Mouse (Mus musculus) cerebellum, adult 9-11 months (tissue): ENCODE measurements around the gene Vmn2r89.
"Not testable (repeated sequence)": the region's sequence is repeated elsewhere in the genome, so short reads cannot be mapped to it uniquely, and the experiment has no call there.

Source experiments
- DNase-seq: peaks from one replicate; pipeline ENCODE4 v3.0.0; 2022

Gene Vmn2r89

GRCm38 (mm10) chr14:51451557-51451956 is at the start of gene Vmn2r89:
Gene Vmn2r89, plus strand, starts transcription at chr14:51451857.
- not testable (repeated sequence) for DNase-seq

GRCm38 (mm10) chr14:51410520-51410919 is 41.1 kb upstream of the Vmn2r89 start, which contains the start of gene Vmn2r88:
Gene Vmn2r88, plus strand, starts transcription at chr14:51410820.
- DNase-seq, result no peak

- DNase-seq, result no peak
Measured at GRCm38 (mm10) chr14:51423885-51424284, 27.8 kb upstream of the Vmn2r89 start.

GRCm38 (mm10) chr14:51430138-51430537 is 21.5 kb upstream of the Vmn2r89 start:
- not testable (repeated sequence) for DNase-seq

GRCm38 (mm10) chr14:51434546-51434945 is 17.1 kb upstream of the Vmn2r89 start:
- DNase-seq, result no peak

GRCm38 (mm10) chr14:51435020-51435419 is 16.6 kb upstream of the Vmn2r89 start:
- no peak for DNase-seq

- DNase-seq, result no peak
Measured at GRCm38 (mm10) chr14:51438955-51439354, 12.7 kb upstream of the Vmn2r89 start.

GRCm38 (mm10) chr14:51480278-51480677 is 28.6 kb downstream of the Vmn2r89 start:
- DNase-seq, result not testable (repeated sequence)

- not testable (repeated sequence) for DNase-seq
Measured at GRCm38 (mm10) chr14:51481332-51482015, 29.8 kb downstream of the Vmn2r89 start.

- DNase-seq, result no peak
Measured at GRCm38 (mm10) chr14:51482051-51482715, 30.5 kb downstream of the Vmn2r89 start.

- not testable (repeated sequence) for DNase-seq
Measured at GRCm38 (mm10) chr14:51482971-51483381, 31.3 kb downstream of the Vmn2r89 start.

GRCm38 (mm10) chr14:51483671-51484070 is 32.0 kb downstream of the Vmn2r89 start:
- DNase-seq, result no peak

- DNase-seq, result no peak
Measured at GRCm38 (mm10) chr14:51486111-51486510, 34.5 kb downstream of the Vmn2r89 start.

GRCm38 (mm10) chr14:51495781-51496180 is 44.1 kb downstream of the Vmn2r89 start:
- DNase-seq, result no peak

- DNase-seq, result no peak
Measured at GRCm38 (mm10) chr14:51496955-51497354, 45.3 kb downstream of the Vmn2r89 start.

- DNase-seq, result no peak
Measured at GRCm38 (mm10) chr14:51497958-51498357, 46.3 kb downstream of the Vmn2r89 start.

GRCm38 (mm10) chr14:51499707-51500275 is 48.1 kb downstream of the Vmn2r89 start:
- no peak for DNase-seq

- no peak for DNase-seq
Measured at GRCm38 (mm10) chr14:51500461-51500860, 48.8 kb downstream of the Vmn2r89 start.

- DNase-seq, result no peak
Measured at GRCm38 (mm10) chr14:51507416-51507815, 55.8 kb downstream of the Vmn2r89 start.
